Mouse (Mus musculus): Measurements from ENCODE around the gene Caprin1. TPM values are rescaled to one million over a fixed set of nuclear protein-coding genes. Genes with fewer than 3 reads are reported as not detected.

Gene Caprin1
- polyA plus RNA-seq (2017; shearing (Covaris generic)) = 235 TPM

GRCm38 (mm10) chr2:103797491-103798009 is at the start of gene Caprin1:
TSS of gene Caprin1 (minus strand) at chr2:103797649.

GRCm38 (mm10) chr2:103760906-103761716 is 36.3 kb downstream of the Caprin1 start, which contains the start of gene Nat10:
TSS of gene Nat10 (minus strand) at chr2:103761270.

Other genes with a start within 250 kb of the Caprin1 start
- gene Abtb2, start 231.3 kb downstream of the Caprin1 start, polyA plus RNA-seq (2017; shearing (Covaris generic)) = 63.8 TPM
- gene Nat10, start 36.4 kb downstream of the Caprin1 start, polyA plus RNA-seq (2017; shearing (Covaris generic)) = 50.5 TPM
- not detected for gene Lmo2, start 160.3 kb upstream of the Caprin1 start, polyA plus RNA-seq (2017; shearing (Covaris generic))
- 37.2 TPM for gene Fbxo3, start 230.1 kb upstream of the Caprin1 start, polyA plus RNA-seq (2017; shearing (Covaris generic))
- gene 4931422A03Rik, start 230.7 kb upstream of the Caprin1 start, polyA plus RNA-seq (2017; shearing (Covaris generic)) = 3.4 TPM

Measured in effector memory CD4-positive, alpha-beta T cell, adult 7 months (primary cell).